Mouse (Mus musculus) gastrocnemius, postnatal 4 days (tissue): ENCODE data around the gene Sertad1. TPM values are rescaled to one million over a fixed set of nuclear protein-coding genes. Genes with fewer than 3 reads are reported as not detected.
A peak's percentile ranks its signal among the peaks of the same experiment; 100 is the strongest.

Experiments used
- DNase-seq, 2 experiments: peaks; one replicate each; pipeline ENCODE4 v3.0.0; 2021 to 2022; ENCODE audit warnings: low spot score in 2 of 2, mixed read lengths in 2 of 2
- total RNA-seq, 2 experiments: library from RNA; stranded (reverse); gene quantifications; 2 replicates each; pipeline ENCODE4 v1.2.3; 2021

The Sertad1 gene
- total RNA-seq, 2 experiments from 2014 or later = 15.6 to 16.2 TPM

- no peak for DNase-seq
These were observed 14.1 kb upstream of the Sertad1 start for GRCm38 (mm10) chr7:27472596-27472995.

GRCm38 (mm10) chr7:27473156-27473834, 13.4 kb upstream of the Sertad1 start, which contains the start of gene Sertad3:
Gene Sertad3 (plus strand): TSS chr7:27473768.
- peak; percentile 100 for DNase-seq

- DNase-seq = no peak
These were observed 12.7 kb upstream of the Sertad1 start for GRCm38 (mm10) chr7:27473835-27474489.

- DNase-seq = peak; percentile 97 to 99
These were observed 12.2 kb upstream of the Sertad1 start for GRCm38 (mm10) chr7:27474490-27474954.

GRCm38 (mm10) chr7:27475596-27475995, 11.1 kb upstream of the Sertad1 start:
- no peak for DNase-seq

GRCm38 (mm10) chr7:27476098-27476635, 10.5 kb upstream of the Sertad1 start:
- DNase-seq = no peak

- no peak for DNase-seq
These were observed 8.1 kb upstream of the Sertad1 start for GRCm38 (mm10) chr7:27478561-27478960.

- DNase-seq = no peak
These were observed 7.0 kb upstream of the Sertad1 start for GRCm38 (mm10) chr7:27479750-27480149.

- DNase-seq = no peak
These were observed 6.2 kb upstream of the Sertad1 start for GRCm38 (mm10) chr7:27480506-27480905.

- no peak for DNase-seq
These were observed 5.6 kb upstream of the Sertad1 start for GRCm38 (mm10) chr7:27480927-27481626.

- DNase-seq = peak; percentile 90 to 93
These were observed 5.1 kb upstream of the Sertad1 start for GRCm38 (mm10) chr7:27481627-27481969.

GRCm38 (mm10) chr7:27483860-27484259, 2.9 kb upstream of the Sertad1 start:
- DNase-seq = no peak

GRCm38 (mm10) chr7:27486102-27486769, 474 bp upstream of the Sertad1 start:
- no peak for DNase-seq

- DNase-seq = peak in 1 of 2 experiments; percentile 74
These were observed 1.1 kb downstream of the Sertad1 start for GRCm38 (mm10) chr7:27487740-27488268.

- no peak for DNase-seq
These were observed 2.7 kb downstream of the Sertad1 start for GRCm38 (mm10) chr7:27489270-27489869.

GRCm38 (mm10) chr7:27490227-27490542, 3.5 kb downstream of the Sertad1 start:
- no peak for DNase-seq

- DNase-seq = peak; percentile 92 to 95
These were observed 4.0 kb downstream of the Sertad1 start for GRCm38 (mm10) chr7:27490543-27491329.

- no peak for DNase-seq
These were observed 5.1 kb downstream of the Sertad1 start for GRCm38 (mm10) chr7:27491856-27492255.

- DNase-seq = no peak
These were observed 6.3 kb downstream of the Sertad1 start for GRCm38 (mm10) chr7:27493022-27493421.

GRCm38 (mm10) chr7:27493450-27493849, 6.7 kb downstream of the Sertad1 start:
- no peak for DNase-seq
